In genomic region chr6:17105714-17106113, GRCm38 (mm10) we compare ENCODE assay signal across 8 mouse cellular contexts. TPM values are rescaled to one million over a fixed set of nuclear protein-coding genes. Genes with fewer than 3 reads are reported as not detected.
DNase-seq lines count a peak whose midpoint lies in the region; ATAC-seq lines count a peak whose summit lies in the region.
"Had no signal": no experiment of that assay in that cellular context is flagged by ENCODE, and none has a peak within 500 bp of the region (broad histone marks: within the 10 kb centered on the region; RNA-seq: fewer than 3 reads in every experiment).

No protein-coding gene starts in this region.

- no peak overlapping the region for H3K4me3 ChIP-seq in hindbrain, embryonic 15.5 days
- H3K4me3 ChIP-seq in limb, embryonic 10.5 days, result no peak overlapping the region
- H3K4me3 ChIP-seq: heart, embryonic 13.5 days had no signal

- peak; percentile 45 for DNase-seq in ovary, postnatal 14 days (ENCODE audit: low spot score)
- no peak for DNase-seq in ovary, postnatal 36 days (ENCODE audit: low spot score)
- DNase-seq in cerebellum, postnatal 4 days (ENCODE audit: low spot score in 2 of 2), result peak; percentile 33 to 53
- peak; percentile 45 for DNase-seq in limb, embryonic 10.5 days (ENCODE audit: low spot score)
- peak; percentile 44 for DNase-seq in retina, postnatal 7 days (ENCODE audit: low read depth, low spot score)

- peaks cover 10% of the 10 kb centered on the region for H3K36me3 ChIP-seq in hindbrain, embryonic 15.5 days
- H3K36me3 ChIP-seq in limb, embryonic 10.5 days, result peaks cover 37% of the 10 kb centered on the region
- H3K36me3 ChIP-seq: heart, embryonic 13.5 days had no signal

- no peaks in the 10 kb centered on the region for H3K27me3 ChIP-seq in hindbrain, embryonic 15.5 days
- H3K27me3 ChIP-seq in limb, embryonic 10.5 days (ENCODE audit: low read depth, poor library complexity, severe bottlenecking), result no peaks in the 10 kb centered on the region

- H3K4me1 ChIP-seq in hindbrain, embryonic 15.5 days (replicated peaks), result no peaks in the 10 kb centered on the region
- H3K4me1 ChIP-seq in limb, embryonic 10.5 days, result no peaks in the 10 kb centered on the region
- H3K4me1 ChIP-seq: heart, embryonic 13.5 days had no signal

- no peak overlapping the region for H3K27ac ChIP-seq in hindbrain, embryonic 15.5 days (replicated peaks)
- H3K27ac ChIP-seq in limb, embryonic 10.5 days, result no peak overlapping the region
- H3K27ac ChIP-seq: heart, embryonic 13.5 days had no signal

- no peaks in the 10 kb centered on the region for H3K9me3 ChIP-seq in hindbrain, embryonic 15.5 days
- no peaks in the 10 kb centered on the region for H3K9me3 ChIP-seq in limb, embryonic 10.5 days (replicated peaks)
- H3K9me3 ChIP-seq: heart, embryonic 13.5 days had no signal

- no peak overlapping the region for H3K4me2 ChIP-seq in hindbrain, embryonic 15.5 days
- H3K4me2 ChIP-seq: heart, embryonic 13.5 days had no signal

- ATAC-seq in activated CD4-positive, CD25-positive, alpha-beta regulatory T cell, adult 4 months, result peak; percentile 52
- 0 out of 2 replicates have a peak, but pooled peaks have one; percentile 53 for ATAC-seq in hindbrain, embryonic 15.5 days (ENCODE audit: low FRiP score, low read depth)

- no peak overlapping the region for H3K9ac ChIP-seq in hindbrain, embryonic 15.5 days
- H3K9ac ChIP-seq: heart, embryonic 13.5 days had no signal

RNA-seq across cellular contexts. Expression of gene Tes, which starts 40.8 kb away (rescaled TPM):
- polyA plus RNA-seq in activated CD4-positive, CD25-positive, alpha-beta regulatory T cell, adult 4 months (2017; shearing (Covaris generic)), result 100 to 1,000 TPM; 172 to 206 TPM
- polyA plus RNA-seq in hindbrain, embryonic 15.5 days (2015; fragmentation: Nextera tagmentation; extraction: Ambion mirVana), result 54.4 and 57.1 TPM in 2 replicates
- polyA plus RNA-seq in limb, embryonic 10.5 days (2016; fragmentation: Nextera tagmentation; extraction: Ambion mirVana), result 62.9 and 94.2 TPM in 2 replicates
